Mouse (Mus musculus): ENCODE results near the gene Tceanc2.

Tceanc2 gene

GRCm38 (mm10) chr4:107177506-107177905 is 1.4 kb downstream of the Tceanc2 start:
- DNase-seq, result peak; percentile 18

GRCm38 (mm10) chr4:107167798-107168197 is 11.1 kb downstream of the Tceanc2 start:
- DNase-seq, result no peak

DNA sequence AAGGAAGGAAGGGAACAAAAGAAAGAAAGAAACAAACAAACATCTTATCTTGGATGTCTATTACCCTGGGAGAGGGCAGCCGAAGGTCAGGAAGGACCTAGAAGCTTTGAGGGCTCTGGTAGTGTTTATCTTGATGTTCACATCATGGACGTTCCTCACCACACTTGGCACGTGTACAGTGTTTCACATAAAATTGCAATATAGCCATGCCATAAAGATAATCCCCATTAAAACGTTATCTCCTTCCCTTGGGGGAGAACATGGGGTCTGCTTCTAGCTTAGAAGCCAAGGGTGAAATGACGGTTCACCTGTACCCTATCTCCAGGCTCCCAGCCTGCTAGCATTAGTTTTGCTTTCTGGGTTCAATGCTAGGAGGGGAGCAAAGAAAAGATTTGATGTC is 12.2 kb downstream of the Tceanc2 start:
- no peak for DNase-seq

DNA sequence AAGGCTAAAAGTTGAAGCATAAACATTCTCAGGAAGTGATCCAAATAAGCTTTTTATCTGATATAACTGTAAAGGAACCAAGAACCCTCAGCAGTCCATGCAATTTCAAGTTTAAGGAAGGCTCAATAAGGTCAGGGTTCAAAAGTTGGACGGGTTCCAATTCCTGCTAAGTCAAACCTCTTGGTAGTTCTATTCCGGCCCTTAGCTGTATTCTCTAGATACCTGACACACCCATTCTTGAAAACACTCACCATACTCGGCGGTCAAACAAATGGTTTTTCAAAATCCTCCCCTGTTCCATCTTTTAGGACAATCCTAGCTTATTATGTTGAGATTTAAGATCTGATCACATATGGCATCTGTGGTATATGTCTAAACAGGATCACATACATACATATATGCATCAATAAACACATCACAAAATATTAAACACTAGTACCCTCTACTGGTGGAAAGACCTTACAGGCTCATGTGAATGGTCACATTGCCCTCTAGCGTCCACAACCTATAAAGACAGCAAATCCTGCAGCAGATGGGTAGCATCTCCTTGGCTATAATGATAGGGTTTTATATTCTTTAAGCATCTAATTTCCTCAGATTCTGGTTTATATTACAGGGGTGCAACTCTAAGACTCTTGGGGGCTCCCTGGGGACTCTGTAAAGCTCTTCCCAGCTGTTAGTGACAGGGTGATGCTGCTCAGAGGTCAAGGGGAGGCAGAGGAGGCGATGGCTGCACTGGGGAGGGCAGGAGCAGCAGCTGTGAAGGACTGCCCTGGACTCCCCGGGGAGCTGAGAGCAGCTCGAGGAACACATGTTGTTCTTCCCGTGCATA is 14.9 kb downstream of the Tceanc2 start:
- peak; percentile 79 for DNase-seq

DNA sequence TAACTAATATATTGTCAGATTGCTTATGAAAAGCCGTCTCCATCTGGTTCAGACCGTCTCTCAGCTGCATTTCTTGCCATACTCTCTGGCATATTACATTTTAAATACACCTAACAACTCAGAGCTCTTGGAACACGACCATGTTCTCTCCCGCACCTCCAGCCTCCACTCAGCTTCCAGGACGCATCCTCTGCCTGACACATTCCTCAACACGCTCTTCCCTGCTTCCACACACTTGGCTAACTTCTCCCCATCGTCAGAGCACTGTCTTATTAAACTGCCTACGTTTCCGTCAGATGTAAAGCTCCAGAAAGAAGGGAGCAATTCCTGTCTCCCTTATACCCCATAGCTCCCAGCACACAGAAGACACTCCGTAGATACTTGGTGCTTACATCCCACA is 15.6 kb downstream of the Tceanc2 start:
- DNase-seq, result no peak

GRCm38 (mm10) chr4:107160181-107160580 is 18.7 kb downstream of the Tceanc2 start:
- no peak for DNase-seq

GRCm38 (mm10) chr4:107159166-107159773 is 19.6 kb downstream of the Tceanc2 start:
- DNase-seq, result no peak

DNA sequence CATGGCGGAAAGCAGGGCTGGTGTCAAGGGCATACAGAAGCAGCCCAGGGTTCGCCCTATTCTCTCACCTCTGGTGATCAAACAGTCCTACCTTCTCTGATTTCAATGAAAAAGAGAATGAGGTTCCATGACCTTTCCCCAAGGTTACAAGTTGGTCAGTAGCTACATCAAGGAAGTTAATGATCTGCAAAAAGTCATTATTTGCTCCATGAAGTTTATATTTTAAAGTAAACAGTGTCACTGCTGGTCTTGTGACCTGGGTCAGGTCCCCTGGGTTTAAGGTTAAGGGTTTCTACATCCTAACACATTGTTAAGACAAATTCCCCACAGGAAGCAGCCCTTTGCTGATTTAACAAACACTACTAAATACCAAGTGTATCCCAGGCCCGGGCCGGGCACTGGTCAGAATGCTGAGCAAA is 21.9 kb downstream of the Tceanc2 start:
- no peak for DNase-seq

DNA sequence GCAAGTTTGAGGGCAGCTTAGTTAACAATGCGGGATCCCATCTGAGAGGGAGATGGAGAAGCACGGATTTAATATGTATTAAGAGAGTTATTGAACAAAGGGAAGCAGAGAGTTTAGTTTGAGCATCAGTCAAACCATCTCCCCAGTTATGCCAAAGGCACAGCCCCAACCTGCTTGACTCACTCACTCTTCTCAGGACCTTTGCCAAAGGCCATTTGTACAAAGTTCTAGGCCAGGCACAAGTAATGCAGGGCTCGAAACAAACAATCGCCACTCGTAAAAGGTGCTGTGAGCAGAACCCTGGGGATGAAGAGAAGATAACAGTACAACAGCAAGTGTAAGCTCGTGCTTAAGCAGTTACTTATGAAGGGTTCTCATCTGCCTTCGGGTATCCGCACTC is 26.3 kb downstream of the Tceanc2 start:
- no peak for DNase-seq

DNA sequence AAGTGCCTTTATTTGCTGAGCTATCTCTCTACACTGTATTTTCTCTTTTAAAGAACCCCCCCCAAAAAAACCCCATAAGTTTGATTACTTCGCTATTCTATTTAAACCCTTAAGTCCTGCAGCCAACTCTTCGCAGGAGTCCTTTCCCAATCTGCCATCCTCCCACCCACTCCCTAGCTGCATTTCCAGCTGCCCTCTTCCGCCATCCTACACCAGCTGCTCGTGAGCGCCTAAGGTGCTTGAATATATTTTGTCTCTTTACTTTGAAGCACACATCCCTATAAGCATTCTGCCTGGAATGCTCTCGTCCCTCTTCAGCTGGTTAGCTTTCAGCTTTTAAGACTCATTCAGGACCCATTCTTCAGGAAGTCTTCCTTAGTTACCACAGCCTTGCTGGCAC is 27.9 kb downstream of the Tceanc2 start:
- DNase-seq, result no peak

GRCm38 (mm10) chr4:107143511-107143910 is 35.4 kb downstream of the Tceanc2 start:
- DNase-seq, result no peak

GRCm38 (mm10) chr4:107139836-107140631 is 38.9 kb downstream of the Tceanc2 start:
- no peak for DNase-seq

DNA sequence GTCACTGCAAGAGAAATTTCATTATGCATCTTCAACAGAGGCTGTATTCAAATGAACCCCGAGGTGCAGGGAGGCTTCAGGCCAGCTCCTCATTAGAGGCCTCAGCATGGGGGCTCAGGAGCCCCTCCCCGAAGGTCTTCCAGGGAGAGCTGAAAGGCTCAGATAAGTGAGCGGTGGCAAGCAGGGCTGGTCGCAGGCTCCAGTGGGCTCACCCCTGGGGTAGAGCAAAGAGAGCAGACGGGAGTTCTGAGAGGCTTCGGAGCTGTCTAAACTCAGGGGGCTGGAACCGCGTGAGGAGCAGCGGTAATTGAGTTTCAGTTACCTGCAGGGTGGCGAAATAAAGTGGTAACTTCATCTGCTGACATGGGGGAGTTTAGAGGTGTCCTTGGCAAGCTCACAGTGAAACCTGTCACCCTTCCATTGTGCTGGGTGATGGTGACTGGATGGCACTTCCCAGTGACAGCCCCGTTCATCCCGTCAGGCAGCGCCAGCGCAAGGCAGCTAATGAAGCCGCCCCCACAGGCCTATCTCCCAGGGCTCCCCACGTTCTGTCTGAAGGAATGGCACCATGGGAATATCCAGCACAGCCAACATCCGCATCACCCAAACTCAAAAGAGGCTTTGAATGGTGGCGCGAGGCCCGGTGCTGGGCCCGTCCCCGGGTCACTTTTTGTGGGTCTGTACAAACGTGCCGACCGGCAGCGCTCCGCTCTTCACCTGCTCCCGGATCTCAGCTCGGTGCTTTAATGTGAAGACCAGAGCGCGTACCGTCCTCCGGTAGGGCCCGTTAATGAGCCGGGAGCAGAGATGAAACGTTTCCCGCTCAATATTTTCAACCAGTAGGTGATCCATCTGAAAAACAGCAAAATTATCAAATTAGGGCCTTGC is 39.7 kb downstream of the Tceanc2 start:
- DNase-seq, result no peak

DNA sequence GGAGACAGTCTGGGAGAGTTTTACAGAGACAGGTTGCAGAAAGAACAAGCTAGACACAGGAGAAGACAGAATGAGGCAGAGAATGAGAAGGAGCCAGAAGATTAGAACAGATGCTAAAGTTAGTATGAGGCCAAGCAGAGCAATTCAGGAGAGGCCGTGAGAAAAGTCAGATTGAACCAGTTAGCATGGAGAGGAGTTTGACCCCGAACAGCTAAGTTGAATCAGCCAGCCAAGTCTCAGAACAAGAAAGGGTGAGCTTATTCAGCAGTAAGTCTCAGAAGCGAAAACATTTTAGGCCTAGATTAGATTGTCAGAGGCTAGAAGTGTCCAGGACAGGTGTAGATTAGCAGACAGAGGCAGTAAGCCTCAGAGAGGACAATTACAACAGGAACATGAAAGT is 42.4 kb downstream of the Tceanc2 start:
- DNase-seq, result no peak

DNA sequence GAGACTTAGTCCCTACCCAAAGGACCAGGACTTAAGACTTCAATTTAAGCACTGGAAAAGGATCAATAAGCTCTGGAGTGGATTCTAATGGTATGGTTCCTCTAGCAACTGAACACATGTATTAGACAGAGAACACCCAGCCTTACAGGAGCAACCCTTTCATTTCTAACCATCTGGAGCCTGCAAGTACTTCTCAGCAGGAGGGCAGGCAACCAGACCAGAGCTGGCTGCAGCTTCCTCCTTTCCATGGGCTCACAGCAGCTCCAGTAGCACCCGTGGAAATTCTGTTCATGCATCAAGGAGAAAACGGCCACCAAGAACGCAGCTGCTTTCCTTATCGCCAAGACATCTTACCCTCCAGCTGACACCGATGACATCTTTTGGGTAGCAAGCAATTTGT is 43.3 kb downstream of the Tceanc2 start:
- DNase-seq, result no peak

DNA sequence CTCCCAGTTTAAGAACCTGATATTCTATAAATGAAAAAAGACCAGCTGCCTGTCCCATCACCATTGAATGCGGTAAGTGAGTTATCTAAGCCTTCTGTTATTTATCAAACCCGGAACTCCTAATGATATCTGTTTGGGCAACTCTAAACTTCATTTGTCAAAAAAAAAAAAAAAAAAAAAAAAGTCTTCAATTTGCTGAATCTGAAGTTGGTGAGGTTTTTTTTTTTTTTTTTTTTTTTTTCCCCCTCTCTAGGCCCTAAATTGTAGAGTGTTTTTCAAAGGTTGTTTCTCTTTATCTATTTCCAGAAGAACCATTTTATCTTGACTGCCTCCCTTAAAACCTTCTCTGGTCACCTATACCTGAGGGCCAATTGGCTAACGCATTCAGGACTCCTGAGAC is 44.0 kb downstream of the Tceanc2 start:
- DNase-seq, result no peak

DNA sequence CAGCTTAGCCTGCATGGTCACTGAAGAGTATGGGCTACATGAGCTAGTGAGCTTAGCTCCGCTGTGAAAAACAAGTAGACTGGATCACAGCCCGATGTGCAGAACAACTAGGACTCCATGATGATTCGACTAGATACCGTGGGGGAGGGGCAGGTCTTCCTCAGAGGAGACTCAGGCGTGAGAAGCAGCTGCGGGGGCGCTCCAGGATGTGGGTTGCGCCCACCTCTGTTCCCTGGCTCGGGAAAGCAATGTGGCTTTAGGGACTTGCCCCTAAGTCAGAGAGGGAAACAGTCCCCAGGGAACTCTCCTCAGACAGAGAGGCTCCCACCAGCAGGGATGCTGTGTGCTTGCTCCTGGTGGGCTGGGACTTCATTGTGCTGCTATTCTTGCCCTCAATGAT is 48.4 kb downstream of the Tceanc2 start:
- DNase-seq, result no peak

DNA sequence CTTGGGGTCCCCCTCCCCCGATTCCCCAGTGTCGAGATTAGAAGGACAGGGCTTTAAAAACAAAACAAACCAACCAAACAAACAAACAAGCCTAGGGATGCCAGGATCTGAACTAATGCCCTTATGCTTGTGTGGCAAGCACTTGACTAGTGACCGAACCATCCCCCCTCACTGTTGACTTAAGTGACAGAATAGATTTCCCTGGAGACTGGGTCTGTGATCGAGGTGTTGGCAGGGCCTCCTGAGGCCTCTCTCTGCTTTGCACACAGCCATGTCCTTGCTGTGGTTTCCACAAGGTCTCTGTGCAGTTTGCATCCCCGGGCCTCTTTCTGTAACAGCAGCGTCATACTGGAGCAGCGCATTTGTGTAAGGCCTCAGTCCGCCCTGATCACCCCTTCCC is 49.5 kb downstream of the Tceanc2 start:
- no peak for DNase-seq

DNA sequence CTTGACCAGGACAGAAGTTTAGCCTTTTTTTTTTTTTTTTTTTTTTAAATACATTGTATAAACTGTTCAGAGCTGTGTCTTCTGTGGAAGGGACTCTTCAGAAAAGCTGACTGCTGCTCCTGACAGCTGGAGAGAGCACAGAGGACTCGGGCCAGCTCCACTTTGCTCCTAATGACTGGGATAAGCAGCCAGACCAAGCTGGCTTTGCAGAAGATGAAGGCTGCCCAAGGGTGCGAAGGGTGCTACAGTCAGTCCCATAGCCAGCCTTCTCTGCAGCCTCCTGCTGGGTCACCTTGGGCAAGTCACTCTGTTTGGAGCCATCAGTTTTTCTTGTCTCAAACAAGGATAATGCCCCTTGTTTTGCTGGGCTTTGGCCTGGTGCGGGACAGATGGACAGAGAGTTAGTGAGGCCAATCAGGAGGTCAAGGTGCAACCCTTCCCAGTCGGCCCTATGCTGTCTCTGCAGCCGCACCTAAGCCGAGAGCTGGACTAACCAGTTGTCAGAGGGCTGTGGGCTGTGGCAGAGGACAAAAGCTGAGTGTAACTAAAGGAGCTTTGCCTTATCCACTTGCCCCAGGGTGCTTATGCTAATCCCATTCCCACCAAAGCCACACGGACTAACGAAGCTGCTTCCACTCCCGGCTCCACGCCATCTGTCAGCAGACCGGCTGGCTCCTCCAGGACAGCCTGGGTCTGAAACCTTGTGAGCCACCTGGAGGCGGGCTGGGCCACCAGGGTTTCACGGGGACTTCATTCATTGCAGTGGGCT is 50.8 kb downstream of the Tceanc2 start:
- peak; percentile 37 for DNase-seq

- no peak for DNase-seq
These were observed 51.9 kb downstream of the Tceanc2 start for GRCm38 (mm10) chr4:107126891-107127524.

- no peak for DNase-seq
These were observed 52.5 kb downstream of the Tceanc2 start for GRCm38 (mm10) chr4:107126389-107126788.
